Mouse (Mus musculus): ENCODE data around the gene Mrpl17. TPM values are rescaled to one million over a fixed set of nuclear protein-coding genes. Genes with fewer than 3 reads are reported as not detected.

Mrpl17 gene
- polyA plus RNA-seq, 1 experiment, result 346 TPM

DNA sequence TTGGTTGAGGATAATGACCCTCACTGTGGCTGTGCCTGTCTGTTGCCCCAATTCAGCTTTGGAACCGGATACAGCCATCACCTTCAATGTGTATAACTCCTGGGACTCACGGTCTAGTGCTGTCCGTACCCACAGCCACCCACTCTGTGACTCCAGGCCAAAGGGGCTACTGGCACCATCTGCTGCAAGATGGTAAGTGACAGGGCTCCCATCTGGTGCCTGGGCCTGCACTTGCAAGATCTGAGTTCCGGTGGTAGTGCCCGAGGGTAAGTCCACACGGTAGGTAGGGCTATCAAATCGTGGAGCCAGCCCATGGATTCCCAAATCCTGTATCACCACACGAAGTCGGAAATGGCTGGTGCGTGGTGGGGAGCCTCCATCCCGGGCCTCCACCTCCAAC is 46.6 kb downstream of the Mrpl17 start:
- Histone ChIP-seq H3K4me3 (no peak overlapping the region), H3ac (ENCODE audit: control insufficient read depth, insufficient read length) (no peak overlapping the region), H3K36me3 (ENCODE audit: control insufficient read depth, insufficient read depth) (no peaks in the 10 kb centered on the region), H3K27me3 (ENCODE audit: control insufficient read depth, insufficient read depth, insufficient read length) (peaks cover 11% of the 10 kb centered on the region), H3K4me2 (ENCODE audit: low read depth) (no peak overlapping the region), H3K79me2 (ENCODE audit: control insufficient read depth, insufficient read depth) (no peaks in the 10 kb centered on the region)
- TF ChIP-seq MYOD1 (IDR thresholded peaks at IDR 0.05; ENCODE audit: control insufficient read depth in 1 of 3, insufficient read length in 2 of 3, low read depth in 2 of 3) (no peak), CEBPB (IDR thresholded peaks at IDR 0.05; ENCODE audit: insufficient read depth, poor library complexity, severe bottlenecking) (no peak), USF1 (IDR thresholded peaks at IDR 0.05; ENCODE audit: low read depth) (no peak), TCF12 (IDR thresholded peaks at IDR 0.05; ENCODE audit: insufficient read depth, poor library complexity, severe bottlenecking) (no peak), MAX (IDR thresholded peaks at IDR 0.05; ENCODE audit: low read depth) (no peak), SRF (IDR thresholded peaks at IDR 0.05; ENCODE audit: control insufficient read depth, insufficient read length, low read depth) (no peak), TCF3 (IDR thresholded peaks at IDR 0.05; ENCODE audit: insufficient read length, low read depth) (no peak), MYOG (IDR thresholded peaks at IDR 0.05; ENCODE audit: control insufficient read depth in 1 of 3, insufficient read depth in 1 of 3, insufficient read length in 2 of 3, low read depth in 2 of 3) (no peak), POLR2A (IDR thresholded peaks at IDR 0.05; ENCODE audit: insufficient read length, low read depth) (no peak), E2F4 (IDR thresholded peaks at IDR 0.05; ENCODE audit: insufficient read depth) (no peak), REST (IDR thresholded peaks at IDR 0.05; ENCODE audit: insufficient read depth, insufficient read length) (no peak), POLR2AphosphoS2 (IDR thresholded peaks at IDR 0.05; ENCODE audit: insufficient read length, low read depth) (no peak)

DNA sequence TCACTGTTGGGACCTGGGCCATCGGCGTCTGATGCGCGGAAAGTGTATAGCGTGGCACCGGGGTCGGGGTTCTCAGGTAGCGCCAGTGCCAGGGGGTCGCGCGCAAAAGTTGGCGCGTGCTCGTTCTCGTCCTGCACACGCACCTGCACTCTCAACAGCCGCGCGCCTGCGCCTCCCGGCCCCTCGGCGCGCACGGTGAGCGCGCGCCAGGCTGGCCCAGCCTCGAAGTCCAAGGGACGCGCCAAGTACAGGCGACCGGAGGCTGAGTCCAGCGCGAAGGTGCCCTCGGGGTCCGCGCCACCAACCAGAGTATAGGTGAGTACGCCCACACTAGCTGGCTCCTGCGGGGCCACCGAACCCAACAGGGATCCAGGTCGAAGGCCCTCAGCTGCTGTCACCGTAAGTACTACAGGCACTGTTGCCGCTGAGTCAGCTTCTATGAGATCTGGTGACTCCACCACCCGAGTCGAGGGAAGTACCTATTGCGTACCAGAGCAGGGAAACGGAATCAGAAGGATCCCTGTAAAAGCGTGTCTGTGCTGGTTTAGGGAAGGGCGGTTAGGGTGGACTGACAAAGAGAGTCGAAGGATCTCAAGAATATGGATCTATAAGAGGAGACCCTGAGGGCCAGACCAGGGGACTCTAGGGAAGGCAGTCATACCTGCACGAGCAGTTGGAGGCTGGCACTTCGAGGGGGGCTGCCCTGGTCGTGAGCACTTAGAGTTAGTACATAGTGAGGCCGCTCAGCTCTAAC is 48.2 kb downstream of the Mrpl17 start:
- H3K27me3 ChIP-seq (ENCODE audit: control insufficient read depth, insufficient read depth, insufficient read length), result peaks cover 21% of the 10 kb centered on the region
- TF ChIP-seq POLR2AphosphoS2 (IDR thresholded peaks at IDR 0.05; ENCODE audit: insufficient read length, low read depth) (no peak), MAX (IDR thresholded peaks at IDR 0.05; ENCODE audit: low read depth) (no peak), POLR2A (IDR thresholded peaks at IDR 0.05; ENCODE audit: insufficient read length, low read depth) (no peak), TCF12 (IDR thresholded peaks at IDR 0.05; ENCODE audit: insufficient read depth, poor library complexity, severe bottlenecking) (no peak), CEBPB (IDR thresholded peaks at IDR 0.05; ENCODE audit: insufficient read depth, poor library complexity, severe bottlenecking) (no peak), MYOG (IDR thresholded peaks at IDR 0.05; ENCODE audit: control insufficient read depth in 1 of 3, insufficient read depth in 1 of 3, insufficient read length in 2 of 3, low read depth in 2 of 3) (no peak), REST (IDR thresholded peaks at IDR 0.05; ENCODE audit: insufficient read depth, insufficient read length) (no peak), TCF3 (IDR thresholded peaks at IDR 0.05; ENCODE audit: insufficient read length, low read depth) (no peak), USF1 (IDR thresholded peaks at IDR 0.05; ENCODE audit: low read depth) (no peak), E2F4 (IDR thresholded peaks at IDR 0.05; ENCODE audit: insufficient read depth) (no peak), MYOD1 (IDR thresholded peaks at IDR 0.05; ENCODE audit: control insufficient read depth in 1 of 3, insufficient read length in 2 of 3, low read depth in 2 of 3) (no peak), SRF (IDR thresholded peaks at IDR 0.05; ENCODE audit: control insufficient read depth, insufficient read length, low read depth) (no peak)
- H3K4me2 ChIP-seq (ENCODE audit: low read depth), result no peak overlapping the region

DNA sequence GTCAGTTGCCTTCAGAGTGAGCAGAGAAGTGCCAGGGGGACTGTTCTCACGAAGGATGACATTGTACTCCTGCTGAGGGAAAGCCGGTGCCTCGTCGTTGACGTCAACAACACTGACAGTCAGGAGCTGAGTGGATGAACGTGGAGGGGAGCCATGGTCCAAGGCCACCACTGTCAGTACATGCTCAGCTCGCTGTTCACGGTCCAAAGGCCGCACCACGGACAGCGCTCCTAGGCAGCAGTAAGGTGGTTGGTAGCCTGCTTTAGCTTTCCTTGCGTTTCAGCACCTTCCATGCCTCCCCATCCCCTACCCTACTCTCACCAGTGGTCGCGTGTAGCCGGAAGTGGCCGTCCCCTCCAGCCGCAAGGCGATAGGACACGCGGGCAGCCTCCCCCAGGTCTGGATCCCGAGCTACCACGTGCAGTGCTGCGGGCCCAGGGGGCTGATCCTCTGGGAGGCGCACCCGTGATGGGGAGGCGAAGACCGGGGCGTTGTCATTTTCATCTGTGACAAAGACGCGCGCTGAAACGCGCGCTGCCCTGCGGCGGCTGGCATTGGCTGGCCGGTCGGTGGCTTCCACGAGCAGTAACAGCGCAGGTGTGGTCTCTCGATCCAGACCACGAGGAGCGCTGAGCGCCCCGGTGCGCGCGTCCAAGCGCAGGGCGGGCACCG is 49.0 kb downstream of the Mrpl17 start:
- Histone ChIP-seq H3ac (ENCODE audit: control insufficient read depth, insufficient read length) (no peak overlapping the region), H3K36me3 (ENCODE audit: control insufficient read depth, insufficient read depth) (no peaks in the 10 kb centered on the region), H3K79me2 (ENCODE audit: control insufficient read depth, insufficient read depth) (no peaks in the 10 kb centered on the region), H3K4me2 (ENCODE audit: low read depth) (no peak overlapping the region), H3K4me3 (no peak overlapping the region), H3K27me3 (ENCODE audit: control insufficient read depth, insufficient read depth, insufficient read length) (peaks cover 21% of the 10 kb centered on the region)
- TF ChIP-seq POLR2AphosphoS2 (IDR thresholded peaks at IDR 0.05; ENCODE audit: insufficient read length, low read depth) (no peak), MYOG (IDR thresholded peaks at IDR 0.05; ENCODE audit: control insufficient read depth in 1 of 3, insufficient read depth in 1 of 3, insufficient read length in 2 of 3, low read depth in 2 of 3) (no peak), SRF (IDR thresholded peaks at IDR 0.05; ENCODE audit: control insufficient read depth, insufficient read length, low read depth) (no peak), POLR2A (IDR thresholded peaks at IDR 0.05; ENCODE audit: insufficient read length, low read depth) (no peak), CEBPB (IDR thresholded peaks at IDR 0.05; ENCODE audit: insufficient read depth, poor library complexity, severe bottlenecking) (no peak), REST (IDR thresholded peaks at IDR 0.05; ENCODE audit: insufficient read depth, insufficient read length) (peak; percentile 82), TCF3 (IDR thresholded peaks at IDR 0.05; ENCODE audit: insufficient read length, low read depth) (no peak)

More for the DNA sequence above, 48.2 kb downstream of the Mrpl17 start:
- Histone ChIP-seq H3K79me2 (ENCODE audit: control insufficient read depth, insufficient read depth) (no peaks in the 10 kb centered on the region), H3ac (ENCODE audit: control insufficient read depth, insufficient read length) (no peak overlapping the region), H3K4me3 (no peak overlapping the region), H3K36me3 (ENCODE audit: control insufficient read depth, insufficient read depth) (no peaks in the 10 kb centered on the region)

DNA sequence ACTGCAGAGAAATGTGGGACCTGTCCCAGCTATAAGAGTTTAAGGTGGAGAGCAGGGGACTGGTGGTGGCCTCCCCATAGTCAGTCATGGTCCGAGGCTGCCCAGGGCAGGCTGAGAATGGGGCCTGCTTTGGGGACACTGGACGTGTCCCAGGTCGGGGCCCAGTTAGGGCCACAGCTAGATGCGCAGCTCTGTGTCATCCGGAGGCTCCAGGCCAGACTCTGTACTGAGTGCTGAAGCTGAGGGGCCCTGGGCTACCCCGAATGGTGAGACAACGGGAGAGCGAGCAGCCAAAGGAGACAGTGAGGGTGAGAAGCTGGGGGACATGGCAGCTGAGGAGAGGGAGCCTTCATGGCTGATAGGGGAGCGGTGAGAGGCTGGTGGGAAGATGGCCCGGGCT is 57.6 kb downstream of the Mrpl17 start:
- Histone ChIP-seq H3K36me3 (ENCODE audit: control insufficient read depth, insufficient read depth) (no peaks in the 10 kb centered on the region), H3K79me2 (ENCODE audit: control insufficient read depth, insufficient read depth) (no peaks in the 10 kb centered on the region), H3K4me3 (no peak overlapping the region), H3ac (ENCODE audit: control insufficient read depth, insufficient read length) (no peak overlapping the region), H3K4me2 (ENCODE audit: low read depth) (no peak overlapping the region), H3K27me3 (ENCODE audit: control insufficient read depth, insufficient read depth, insufficient read length) (peaks cover 15% of the 10 kb centered on the region)
- TF ChIP-seq MYOG (IDR thresholded peaks at IDR 0.05; ENCODE audit: control insufficient read depth in 1 of 3, insufficient read depth in 1 of 3, insufficient read length in 2 of 3, low read depth in 2 of 3) (no peak), CEBPB (IDR thresholded peaks at IDR 0.05; ENCODE audit: insufficient read depth, poor library complexity, severe bottlenecking) (no peak), POLR2A (IDR thresholded peaks at IDR 0.05; ENCODE audit: insufficient read length, low read depth) (no peak), E2F4 (IDR thresholded peaks at IDR 0.05; ENCODE audit: insufficient read depth) (no peak), TCF3 (IDR thresholded peaks at IDR 0.05; ENCODE audit: insufficient read length, low read depth) (no peak), POLR2AphosphoS2 (IDR thresholded peaks at IDR 0.05; ENCODE audit: insufficient read length, low read depth) (no peak), REST (IDR thresholded peaks at IDR 0.05; ENCODE audit: insufficient read depth, insufficient read length) (no peak), TCF12 (IDR thresholded peaks at IDR 0.05; ENCODE audit: insufficient read depth, poor library complexity, severe bottlenecking) (no peak), SRF (IDR thresholded peaks at IDR 0.05; ENCODE audit: control insufficient read depth, insufficient read length, low read depth) (no peak)

Other genes starting within 250 kb of the Mrpl17 start
- gene Apbb1, start 229.4 kb downstream of the Mrpl17 start, polyA plus RNA-seq (2012; fragmentation: generic; extraction: Trizol), result 34.3 TPM
- 0.18 TPM for gene Hpx, start 211.0 kb downstream of the Mrpl17 start, polyA plus RNA-seq (2012; fragmentation: generic; extraction: Trizol)
- gene Trim3, start 177.5 kb downstream of the Mrpl17 start, polyA plus RNA-seq (2012; fragmentation: generic; extraction: Trizol), result 42.8 TPM
- 154 TPM for gene Timm10b, start 171.0 kb downstream of the Mrpl17 start, polyA plus RNA-seq (2012; fragmentation: generic; extraction: Trizol)
- 28.4 TPM for gene Arfip2, start 170.7 kb downstream of the Mrpl17 start, polyA plus RNA-seq (2012; fragmentation: generic; extraction: Trizol)
- gene Gm45799, start 170.5 kb downstream of the Mrpl17 start, polyA plus RNA-seq (2012; fragmentation: generic; extraction: Trizol), result 56.6 TPM
- gene Dnhd1, start 160.3 kb downstream of the Mrpl17 start, polyA plus RNA-seq (2012; fragmentation: generic; extraction: Trizol), result 0.68 TPM
- gene Ilk, start 74.5 kb downstream of the Mrpl17 start, polyA plus RNA-seq (2012; fragmentation: generic; extraction: Trizol), result 250 TPM
- 15.5 TPM for gene Rrp8, start 73.7 kb downstream of the Mrpl17 start, polyA plus RNA-seq (2012; fragmentation: generic; extraction: Trizol)
- gene Taf10, start 66.7 kb downstream of the Mrpl17 start, polyA plus RNA-seq (2012; fragmentation: generic; extraction: Trizol), result 249 TPM
- gene Tpp1, start 58.9 kb downstream of the Mrpl17 start, polyA plus RNA-seq (2012; fragmentation: generic; extraction: Trizol), result 40.4 TPM
- gene Dchs1, start 23.4 kb downstream of the Mrpl17 start, polyA plus RNA-seq (2012; fragmentation: generic; extraction: Trizol), result 0.49 TPM
- gene Gm4070, start 142.9 kb upstream of the Mrpl17 start, polyA plus RNA-seq (2012; fragmentation: generic; extraction: Trizol), result 0.42 TPM

Data from myocyte (in vitro differentiated cells).